Mouse (Mus musculus) fat pad, adult 2 months (tissue): Measurements from ENCODE around the gene Sh3gl1.
"Not testable (repeated sequence)": the region's sequence is repeated elsewhere in the genome, so short reads cannot be mapped to it uniquely, and the experiment has no call there.

ENCODE experiments used
- DNase-seq: peaks from one replicate; pipeline ENCODE4 v3.0.0-alpha.2; 2011; ENCODE audit warnings: low read depth, low spot score; ENCODE audit errors: extremely low read depth

Sh3gl1 gene

DNA sequence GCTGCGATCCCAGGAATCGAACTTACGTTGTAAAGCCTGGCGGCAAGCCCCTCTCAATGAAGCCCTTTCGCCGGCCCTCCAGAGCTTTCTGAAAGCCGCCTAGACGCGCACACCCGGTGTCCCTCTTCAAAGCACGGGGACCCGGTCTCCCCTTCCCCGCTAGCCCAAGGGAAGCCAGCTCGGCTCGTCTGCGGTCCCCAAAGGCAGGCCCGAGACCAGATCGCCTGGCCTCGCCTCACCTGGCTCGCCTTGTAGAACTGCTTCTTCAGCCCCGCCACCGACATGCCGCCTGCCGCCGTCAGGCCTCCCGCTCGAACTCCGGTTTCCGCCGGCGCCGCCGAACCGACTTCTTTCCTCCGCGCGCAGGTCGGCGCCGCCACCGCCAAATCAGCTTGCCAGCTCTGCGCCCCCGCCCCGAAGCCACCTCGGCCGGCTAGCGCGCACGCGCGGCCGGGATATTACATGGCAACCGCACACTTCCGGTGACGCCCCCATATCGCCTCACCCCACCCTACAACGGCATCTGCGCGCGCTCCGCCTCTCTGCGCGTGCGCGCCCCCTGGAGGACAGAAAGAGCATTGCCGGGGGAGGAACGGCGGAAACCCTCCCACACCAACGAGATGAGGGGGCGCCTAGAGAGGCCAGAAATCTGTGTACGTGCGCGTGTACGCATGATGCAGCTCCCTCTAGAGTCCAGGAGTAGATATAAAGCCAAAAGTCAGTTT lies at the start of gene Sh3gl1:
TSS of gene Sh3gl1 (minus strand) at position 460 of the 725 bp plus-strand sequence.
- DNase-seq: peak; percentile 55

DNA sequence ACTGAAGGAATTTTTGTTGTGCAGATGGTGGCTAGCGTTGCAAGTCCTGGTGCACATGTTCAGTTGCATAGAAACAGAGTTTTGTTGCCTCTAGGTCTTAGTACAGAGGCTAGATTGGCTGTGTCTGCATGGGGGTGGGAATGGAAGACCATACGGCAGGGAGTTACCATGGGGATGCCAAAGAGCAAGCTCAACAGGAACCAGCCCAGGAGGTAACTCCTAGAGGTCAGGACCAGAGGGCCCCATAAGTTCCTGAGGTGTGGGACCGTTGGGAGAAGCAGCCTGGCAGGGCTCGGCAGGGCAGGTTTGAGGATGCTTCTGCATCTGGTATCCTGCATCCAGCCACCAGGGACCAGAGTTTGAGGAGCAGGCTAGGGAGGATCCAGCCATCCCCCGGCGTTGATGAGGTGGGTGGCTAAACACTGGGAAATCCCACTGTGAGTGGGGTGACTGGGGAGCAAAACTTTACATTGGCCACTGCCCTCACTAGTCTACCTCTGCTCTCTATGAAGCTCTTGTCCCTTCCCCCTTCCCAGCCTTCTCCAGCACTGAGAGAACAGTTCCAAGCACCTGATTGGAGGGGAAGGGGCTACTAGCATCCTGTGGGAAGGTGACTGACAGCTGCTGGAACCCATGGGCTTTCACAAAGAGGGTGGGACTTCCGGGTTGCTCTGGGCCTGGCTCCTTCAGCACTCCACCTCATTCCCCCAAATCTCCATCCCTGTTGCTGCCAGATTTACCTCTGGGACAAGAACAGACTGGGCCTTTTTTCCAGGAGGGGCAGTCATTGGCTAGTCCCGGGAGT lies 44.5 kb upstream of the Sh3gl1 start:
- DNase-seq: no peak

DNA sequence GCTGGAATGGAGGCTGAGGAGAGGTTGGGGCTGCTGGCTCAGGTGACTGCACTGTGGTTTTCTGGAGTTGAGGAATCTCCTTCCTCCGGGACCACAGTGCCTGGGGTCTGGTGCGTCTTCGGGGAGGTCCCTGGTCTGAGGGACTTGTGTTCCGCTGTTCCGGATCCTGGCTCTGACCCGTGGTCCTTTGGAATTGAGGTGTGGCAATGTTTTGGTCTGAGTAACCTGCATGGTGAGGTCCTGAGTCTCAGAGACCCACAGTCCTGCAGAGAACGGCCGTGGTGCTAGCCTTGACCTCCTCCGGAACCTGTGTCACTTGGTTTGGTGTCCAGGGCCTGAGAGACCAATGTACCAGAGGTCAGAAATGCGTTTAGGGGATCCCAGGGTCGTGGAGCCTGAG lies 43.5 kb upstream of the Sh3gl1 start:
- no peak for DNase-seq

DNA sequence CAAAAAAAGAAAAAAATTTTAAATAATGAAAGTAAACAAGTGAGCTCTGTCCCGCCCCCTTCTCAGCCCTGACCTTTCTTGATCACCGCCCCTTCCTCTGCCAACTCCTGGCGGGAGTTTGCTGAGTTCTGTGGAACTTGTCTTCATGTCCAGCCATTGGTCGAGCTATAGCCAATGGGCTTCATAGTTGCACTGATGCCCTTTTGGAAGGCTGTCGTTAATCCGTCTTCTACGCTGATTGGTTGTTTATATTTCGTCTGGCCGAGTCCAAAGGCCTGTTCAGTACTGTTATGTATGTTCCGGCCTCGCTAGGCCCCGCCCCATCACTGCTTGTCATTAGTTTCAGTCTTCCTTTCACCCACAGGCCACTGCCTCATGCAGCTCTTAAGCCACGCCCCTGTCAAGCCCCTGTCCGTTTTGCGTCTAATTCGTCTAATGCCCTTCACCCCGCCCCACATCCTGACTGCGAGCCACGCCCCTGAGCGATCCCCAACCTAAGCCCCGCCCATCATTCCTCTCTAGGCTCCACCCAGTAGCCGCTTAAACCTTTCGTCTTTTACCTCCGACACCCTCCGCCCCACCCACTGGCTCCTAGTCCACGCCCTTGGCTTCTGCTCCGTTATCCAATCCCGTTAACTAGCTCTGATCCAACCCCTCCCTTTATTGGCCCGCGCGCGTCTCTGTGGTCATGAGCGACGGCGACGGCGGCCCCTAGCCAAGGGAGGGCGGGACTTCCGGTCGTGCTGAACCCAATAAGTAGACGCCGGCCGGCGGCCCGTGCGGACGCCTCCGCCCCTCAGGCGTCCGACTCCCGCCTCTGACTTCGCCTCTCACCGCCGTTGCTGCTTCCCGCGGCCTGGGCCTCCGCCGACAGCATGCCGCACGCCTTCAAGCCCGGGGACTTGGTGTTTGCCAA lies 42.7 kb upstream of the Sh3gl1 start, which contains the start of gene Hdgfl2:
TSS of gene Hdgfl2 (plus strand) at position 755 of the 916 bp plus-strand sequence.
- DNase-seq: peak; percentile 100

DNA sequence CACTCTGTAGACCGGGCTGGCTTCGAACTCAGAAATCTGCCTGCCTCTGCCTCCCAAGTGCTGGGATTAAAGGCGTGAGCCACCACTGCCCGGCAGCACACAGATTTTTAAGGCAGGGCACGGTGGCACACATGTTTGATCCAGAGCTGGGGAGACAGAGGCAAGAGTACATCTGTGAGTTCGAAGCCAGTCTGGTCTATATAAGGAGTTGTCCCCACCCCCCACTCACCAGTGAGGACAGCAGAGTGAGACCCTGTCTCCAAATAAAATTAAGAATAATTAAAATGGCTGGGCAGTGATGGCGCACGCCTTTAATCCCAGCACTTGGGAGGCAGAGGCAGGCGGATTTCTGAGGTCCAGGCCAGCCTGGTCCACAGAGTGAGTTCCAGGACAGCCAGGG lies 41.9 kb upstream of the Sh3gl1 start:
- not testable (repeated sequence) for DNase-seq

DNA sequence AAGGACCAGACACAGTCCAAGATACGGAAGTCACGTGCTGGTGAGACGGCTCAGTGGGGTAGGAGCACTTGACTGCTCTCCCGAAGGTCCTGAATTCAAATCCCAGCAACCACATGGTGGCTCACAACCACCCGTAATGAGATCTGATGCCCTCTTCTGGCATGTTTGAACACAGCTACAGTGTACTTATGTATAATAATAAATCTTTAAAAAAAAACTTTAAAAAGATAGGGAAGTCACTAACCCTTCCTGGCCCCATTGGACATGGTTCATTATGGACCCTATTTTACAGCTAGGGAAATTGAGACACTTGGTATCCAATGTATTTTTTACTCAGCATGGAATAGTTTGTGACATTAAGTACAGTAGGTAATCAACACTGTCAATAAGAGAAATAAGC lies 41.1 kb upstream of the Sh3gl1 start:
- DNase-seq: no peak

DNA sequence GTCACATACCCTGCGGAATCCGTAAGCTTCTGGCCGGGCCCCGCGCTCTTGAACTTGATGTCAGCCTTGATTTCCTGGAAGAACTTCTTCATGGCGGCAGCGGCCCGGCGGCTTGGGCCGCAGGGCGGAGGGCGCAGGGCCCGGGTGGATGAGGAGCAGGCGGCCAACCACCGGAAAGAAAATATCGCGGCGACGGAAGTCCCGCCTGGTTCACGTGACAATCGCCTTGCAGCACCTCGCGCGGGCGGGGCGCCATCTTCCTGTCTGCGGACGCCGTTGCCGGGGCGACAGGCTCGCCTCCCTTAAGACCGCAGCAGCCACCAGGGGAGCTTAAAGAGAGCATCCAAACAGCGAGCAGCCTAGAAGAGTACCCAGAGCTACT lies 38.4 kb upstream of the Sh3gl1 start, which contains the start of gene Ubxn6:
TSS of gene Ubxn6 (minus strand) at position 202 of the 382 bp plus-strand sequence.
- no peak for DNase-seq

DNA sequence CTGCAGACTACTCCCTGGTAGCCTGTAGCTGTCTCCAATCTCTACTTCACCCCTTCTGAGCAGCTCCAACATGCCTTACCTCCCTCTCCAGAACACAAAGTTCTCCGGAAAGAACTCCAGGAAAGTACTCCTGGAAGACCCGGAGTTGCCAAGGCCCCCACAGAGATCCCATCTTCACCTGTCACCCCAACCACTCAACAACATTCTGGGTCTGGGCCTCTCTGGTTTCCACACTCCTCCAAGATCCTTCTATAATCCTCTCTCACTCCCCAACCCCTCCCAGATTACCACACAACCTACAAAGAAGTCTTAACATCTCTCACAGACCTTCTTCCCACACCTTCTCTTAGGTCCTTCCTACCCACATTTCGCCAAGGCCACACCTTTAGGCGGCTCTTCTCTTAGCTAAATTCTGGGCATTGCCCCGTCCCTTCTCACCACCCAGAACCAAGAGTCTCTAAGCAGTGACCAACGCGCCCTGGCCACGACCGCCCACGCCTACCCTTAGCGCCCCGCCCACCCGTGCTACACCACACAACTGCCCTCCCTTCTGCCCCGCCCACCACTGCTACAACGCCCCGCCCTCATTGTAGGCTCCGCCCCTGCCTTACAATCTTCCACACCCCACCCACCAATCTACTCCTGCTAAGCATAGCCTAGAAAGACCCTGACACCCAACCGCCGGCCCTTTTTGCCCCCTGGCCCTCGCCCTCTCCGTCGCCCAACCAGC lies 37.8 kb upstream of the Sh3gl1 start:
- DNase-seq: no peak

DNA sequence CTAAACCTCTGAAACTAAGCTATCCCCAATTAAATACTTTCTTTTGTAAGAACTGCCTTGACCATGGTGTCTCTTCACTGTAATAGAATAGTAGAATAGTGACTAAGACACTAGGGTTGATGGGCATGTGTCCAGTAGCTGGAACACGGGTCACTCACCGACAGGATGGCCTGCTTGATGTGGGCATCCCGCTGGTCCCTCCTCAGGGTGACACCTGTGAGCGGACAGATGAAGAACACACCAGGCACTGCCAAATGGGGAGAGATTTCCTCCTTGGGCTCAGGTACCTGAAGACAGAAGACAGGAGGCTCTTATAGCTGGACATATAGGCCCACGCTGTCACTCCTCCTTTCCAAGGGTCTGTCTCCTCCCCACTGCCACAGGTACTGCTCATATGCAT lies 35.8 kb upstream of the Sh3gl1 start:
- no peak for DNase-seq

DNA sequence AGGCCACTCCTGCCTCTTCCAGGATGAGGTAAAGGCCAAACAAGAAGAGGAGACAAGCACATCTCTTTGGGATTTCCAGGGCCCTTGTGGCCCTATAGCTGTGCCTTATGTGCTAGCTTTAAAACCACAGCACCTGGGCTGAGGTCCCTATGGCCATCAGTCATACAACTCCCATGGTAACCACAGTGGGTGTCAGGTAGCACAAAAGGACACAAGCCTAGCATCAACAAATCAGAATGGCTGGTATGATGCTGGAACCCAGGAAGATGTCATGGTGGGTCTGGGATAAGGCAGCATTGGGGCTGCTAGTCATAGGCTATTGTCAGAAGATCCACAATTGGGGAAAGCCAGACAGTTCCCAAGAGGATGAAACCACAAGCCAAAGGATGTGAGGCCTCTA lies 34.7 kb upstream of the Sh3gl1 start:
- no peak for DNase-seq

DNA sequence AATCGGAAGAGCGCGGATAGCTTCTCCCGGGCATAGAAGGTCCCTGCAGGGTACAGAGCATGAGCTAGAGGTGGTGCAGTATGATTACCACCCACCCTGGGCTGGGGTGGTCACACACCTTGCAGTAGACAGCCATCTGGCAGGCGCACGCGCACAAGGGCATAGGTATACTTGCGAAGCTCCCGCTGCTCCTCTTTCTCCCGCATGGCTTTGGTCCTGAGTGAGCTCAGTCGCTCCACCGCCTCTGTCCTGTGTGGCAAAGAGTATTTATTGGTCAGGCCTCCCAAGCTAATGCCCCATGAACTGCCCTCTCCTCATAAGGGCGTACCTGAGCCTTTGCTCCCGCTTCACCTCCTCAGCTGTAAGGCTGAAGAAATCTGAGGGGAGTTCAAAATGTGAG lies 32.6 kb upstream of the Sh3gl1 start:
- no peak for DNase-seq

DNA sequence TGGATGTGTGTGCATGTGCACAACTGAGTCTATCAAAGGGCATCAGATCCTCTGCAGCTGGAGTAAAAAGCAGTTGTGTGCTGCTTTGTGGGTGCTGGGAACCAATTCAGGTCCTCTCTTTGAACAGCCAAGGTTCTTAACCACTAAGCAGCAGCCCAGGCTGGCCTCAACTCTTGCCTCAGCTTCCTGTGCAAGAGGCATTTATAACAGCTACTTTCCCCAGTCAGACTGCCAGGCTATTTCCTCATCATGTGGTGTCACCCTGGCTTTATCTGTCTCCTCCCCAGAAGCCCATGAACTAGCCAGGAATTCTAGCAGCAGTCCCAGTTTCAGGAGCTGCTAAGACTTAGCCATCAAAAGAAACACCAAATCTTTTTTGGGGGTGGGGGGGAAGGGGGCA lies 30.0 kb upstream of the Sh3gl1 start:
- DNase-seq: no peak

DNA sequence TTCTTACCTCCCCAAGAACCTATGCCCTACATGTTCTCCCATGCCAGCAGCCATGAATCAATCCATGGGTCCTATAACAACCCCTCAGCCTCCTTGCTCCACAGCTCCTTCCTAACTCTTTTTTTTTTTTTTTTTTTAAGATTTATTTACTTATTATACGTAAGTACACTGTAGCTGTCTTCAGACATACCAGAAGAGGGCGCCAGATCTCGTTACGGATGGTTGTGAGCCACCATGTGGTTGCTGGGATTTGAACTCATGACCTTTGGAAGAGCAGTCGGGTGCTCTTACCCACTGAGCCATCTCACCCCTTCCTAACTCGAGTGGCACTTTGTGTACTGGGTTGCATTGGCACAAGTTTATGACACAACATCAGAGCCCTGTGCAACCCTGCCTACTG lies 29.3 kb upstream of the Sh3gl1 start:
- DNase-seq: not testable (repeated sequence)

DNA sequence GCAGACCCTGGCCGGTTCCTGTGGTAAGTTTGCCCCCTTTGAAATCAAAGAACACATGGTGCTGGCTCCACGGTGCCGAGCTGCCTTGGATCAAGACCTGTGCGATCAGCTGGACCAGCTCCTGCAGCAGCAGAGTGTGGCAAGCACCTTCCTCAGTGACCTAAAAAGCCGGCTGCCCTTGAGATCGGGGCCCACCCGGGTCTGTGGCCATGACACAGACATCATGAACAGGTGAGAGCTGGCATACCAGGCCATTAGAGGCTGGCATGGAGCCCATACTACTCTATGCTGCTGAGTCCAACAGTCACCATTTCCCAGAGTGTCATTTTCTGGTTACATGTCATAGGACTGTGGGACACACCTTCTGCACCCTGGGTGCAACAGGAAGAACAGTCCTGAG lies 25.6 kb upstream of the Sh3gl1 start:
- DNase-seq: no peak

DNA sequence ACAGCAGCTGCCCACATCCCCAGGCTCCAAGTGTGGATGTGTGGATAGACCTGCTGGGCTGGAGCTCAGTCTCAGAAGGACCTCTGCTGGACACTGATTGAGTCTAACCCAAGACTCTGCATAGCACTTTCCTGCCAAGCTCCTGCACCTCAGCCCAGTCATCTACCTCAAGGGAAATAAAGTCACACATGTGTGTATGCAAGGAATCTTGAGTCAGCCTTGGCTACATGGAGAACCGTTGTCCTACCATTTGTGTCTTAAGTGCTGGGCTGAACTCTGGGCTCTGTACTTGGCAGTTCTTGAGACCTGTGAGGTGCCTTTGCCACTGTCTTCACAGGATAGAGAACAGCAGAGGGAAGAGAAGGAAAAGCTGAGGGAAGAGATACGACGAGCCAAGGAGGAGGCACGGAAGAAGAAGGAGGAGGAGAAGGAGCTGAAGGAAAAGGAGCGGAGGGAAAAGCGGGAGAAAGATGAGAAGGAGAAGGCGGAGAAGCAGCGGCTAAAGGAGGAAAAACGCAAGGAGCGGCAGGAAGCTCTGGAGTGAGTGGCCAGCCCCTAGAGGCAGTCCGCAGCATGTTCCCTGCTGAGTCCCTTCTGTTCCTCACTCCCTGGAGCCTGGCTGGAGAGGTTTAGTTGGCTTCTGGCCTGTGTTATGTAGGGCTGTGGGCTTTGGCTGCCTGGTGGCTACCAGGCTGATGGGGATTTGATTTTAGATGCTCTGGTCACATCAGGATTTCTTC lies 21.1 kb upstream of the Sh3gl1 start:
- DNase-seq: no peak

DNA sequence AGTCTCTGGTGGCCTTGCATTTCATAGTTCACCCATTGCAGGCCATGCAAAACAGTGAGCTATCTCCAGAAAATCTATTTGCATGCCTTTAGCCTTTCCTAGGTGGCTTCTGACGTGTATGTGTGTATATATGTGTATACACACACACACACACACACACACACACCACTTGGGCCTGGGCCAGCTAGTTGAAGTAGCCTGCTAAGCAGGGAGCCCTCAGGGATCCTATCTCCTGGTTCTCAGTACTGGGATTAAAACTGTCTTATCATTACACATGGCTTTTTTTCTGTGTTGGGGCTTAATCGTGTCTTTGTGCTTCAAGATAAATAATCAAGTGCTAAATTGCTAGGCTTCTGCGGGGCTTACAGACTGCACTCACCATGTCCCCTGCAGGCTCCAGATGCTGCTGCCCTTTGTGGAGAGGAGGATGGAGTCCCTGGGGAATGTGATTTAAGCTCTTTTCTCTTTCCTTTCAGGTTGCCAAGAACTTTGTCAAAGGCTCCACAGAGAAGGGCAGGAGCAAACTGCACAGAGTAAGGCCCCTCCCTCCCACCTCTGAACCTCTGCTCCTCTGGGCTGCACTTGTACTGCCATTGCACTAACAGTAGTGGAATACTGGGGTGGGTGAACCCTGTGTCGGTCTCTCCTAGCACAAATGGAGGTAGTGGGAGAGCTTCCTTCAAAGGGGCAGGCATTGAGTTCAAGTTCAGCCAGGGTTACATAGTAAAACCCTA lies 19.7 kb upstream of the Sh3gl1 start:
- no peak for DNase-seq

DNA sequence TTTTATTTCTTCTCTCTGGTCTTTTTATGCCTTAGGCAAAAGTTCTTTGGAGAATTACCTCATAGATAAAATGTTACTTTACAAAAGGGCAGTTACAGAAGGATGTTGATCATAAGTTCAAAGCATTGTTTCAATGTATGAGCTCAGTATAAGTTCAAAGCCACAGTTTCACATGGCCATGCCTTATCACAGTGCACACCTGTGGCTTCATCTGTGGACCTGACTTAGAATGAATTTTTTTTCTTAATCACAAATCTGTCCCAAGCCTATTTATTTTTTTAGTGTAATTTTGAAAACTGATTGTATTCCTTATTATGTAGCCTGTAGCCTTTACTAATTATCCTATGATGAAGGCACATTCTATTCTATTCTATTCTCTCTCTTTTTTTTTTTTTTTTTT lies 18.5 kb upstream of the Sh3gl1 start:
- no peak for DNase-seq

DNA sequence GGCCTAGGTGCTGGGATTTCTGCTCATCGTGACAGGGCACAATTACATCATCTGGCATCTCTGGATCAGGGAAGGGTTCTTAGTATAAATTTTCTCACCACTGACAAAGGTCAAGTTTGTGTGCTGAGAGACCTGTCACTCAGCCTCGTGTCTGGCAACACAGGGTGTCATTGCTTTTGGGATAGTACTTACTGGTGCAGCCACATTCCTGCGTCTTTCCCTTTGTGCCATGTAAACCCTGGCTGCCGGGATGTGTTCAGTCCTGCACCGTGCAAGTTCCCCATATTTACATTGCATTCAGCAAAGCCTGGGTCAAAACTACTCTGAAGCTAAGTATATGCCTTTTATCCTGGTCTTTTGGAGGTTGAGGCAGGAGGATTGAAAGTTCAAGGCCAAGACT lies 14.9 kb upstream of the Sh3gl1 start:
- DNase-seq: peak; percentile 69

DNA sequence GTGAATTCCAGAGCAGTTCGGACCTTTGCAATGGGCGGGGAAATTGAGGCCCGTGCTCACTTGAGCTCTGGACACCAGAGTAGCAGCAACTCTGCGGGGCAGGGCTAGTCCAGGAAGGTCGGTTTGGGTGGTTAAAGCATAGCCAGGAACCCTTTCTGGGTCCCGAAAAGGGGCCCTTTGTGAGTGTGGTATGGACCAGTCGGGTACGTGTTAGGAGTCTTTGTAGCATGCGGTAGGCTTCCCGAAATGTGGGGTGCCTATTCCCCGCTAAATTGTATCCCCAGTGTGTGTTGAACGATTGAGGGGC lies 4.4 kb upstream of the Sh3gl1 start:
- no peak for DNase-seq
